Mouse (Mus musculus) ES-E14 (cell line): ENCODE data around the gene Adarb2. TPM values are rescaled to one million over a fixed set of nuclear protein-coding genes. Genes with fewer than 3 reads are reported as not detected.

ENCODE experiments used
- DNase-seq: peaks from one replicate; pipeline ENCODE4 v3.0.0-alpha.2; 2013; ENCODE audit warnings: low read depth, low spot score
- H3K27ac ChIP-seq: 2 replicates; pipeline ENCODE4 v1.5.1; 2012; ENCODE audit warnings: low read depth, mild to moderate bottlenecking, low read length, moderate library complexity, mixed read lengths; ENCODE audit not compliant: poor library complexity, insufficient read depth, severe bottlenecking
- H3K36me3 ChIP-seq: 2 replicates; pipeline ENCODE4 v1.6.1; 2012; ENCODE audit warnings: mild to moderate bottlenecking, low read length, moderate library complexity, mixed read lengths; ENCODE audit not compliant: control insufficient read depth, poor library complexity, insufficient read depth, severe bottlenecking
- H3K4me1 ChIP-seq, 2 experiments: fragments of 150-350 bp in 1 of 2; sonication (generic) in 1 of 2; 2 replicates each; pipeline ENCODE4 v1.6.1; 2012; ENCODE audit warnings: low read length in 2 of 2, mild to moderate bottlenecking in 1 of 2, mixed read lengths in 1 of 2; ENCODE audit not compliant: control insufficient read depth in 2 of 2, insufficient read depth in 2 of 2, poor library complexity in 1 of 2
- H3K4me3 ChIP-seq, 2 experiments: fragments of 150-350 bp in 1 of 2; sonication (generic) in 1 of 2; 2 replicates each; pipeline ENCODE4 v1.5.1; 2012; ENCODE audit warnings: low read length in 2 of 2, low read depth in 1 of 2, mild to moderate bottlenecking in 1 of 2, mixed read lengths in 1 of 2; ENCODE audit not compliant: insufficient read depth in 1 of 2, poor library complexity in 1 of 2, severe bottlenecking in 1 of 2
- H3K9ac ChIP-seq: 2 replicates; pipeline ENCODE4 v1.6.1; 2012; ENCODE audit warnings: low read depth, mild to moderate bottlenecking, low read length, mixed read lengths; ENCODE audit not compliant: poor library complexity, insufficient read depth, severe bottlenecking
- H3K9me3 ChIP-seq: fragments of 150-350 bp; sonication (generic); 2 replicates; pipeline ENCODE4 v1.6.1; 2012; ENCODE audit warnings: low read depth, mild to moderate bottlenecking, low read length; ENCODE audit not compliant: control insufficient read depth, insufficient read depth
- CHD2 ChIP-seq: IDR thresholded peaks from 2 replicates; pipeline ENCODE4 v1.6.1; 2014; ENCODE audit warnings: mild to moderate bottlenecking, low read depth, low read length, inconsistent platforms
- HCFC1 ChIP-seq: IDR thresholded peaks from 2 replicates; pipeline ENCODE4 v1.6.1; 2012; ENCODE audit warnings: low read length, inconsistent platforms, borderline replicate concordance; ENCODE audit not compliant: insufficient read depth
- MAFK ChIP-seq: IDR thresholded peaks from 2 replicates; pipeline ENCODE4 v1.6.1; 2014; ENCODE audit warnings: mild to moderate bottlenecking, low read depth, low read length, inconsistent platforms; ENCODE audit not compliant: insufficient read depth
- ZC3H11A ChIP-seq: IDR thresholded peaks from 2 replicates; pipeline ENCODE4 v1.6.1; 2012; ENCODE audit warnings: low read depth, mild to moderate bottlenecking, inconsistent platforms, low read length, borderline replicate concordance
- ZNF384 ChIP-seq: IDR thresholded peaks from 2 replicates; pipeline ENCODE4 v1.6.1; 2012; ENCODE audit warnings: low read depth, low read length, inconsistent platforms
- in situ Hi-C, 2 experiments: fragments of 600-800 bp; cut with MboI; formaldehyde crosslinking; loops; one replicate each; pipeline ENCODE4 v1.15.1; 2025; ENCODE audit warnings: low sequenced_read_pairs in 2 of 2, inconsistent platforms in 1 of 2; ENCODE audit not compliant: unreplicated experiment in 2 of 2
- total RNA-seq: library from RNA; depleted of rRNA; stranded (reverse); fragments of 300-350 nt; gene quantifications from 2 replicates; pipeline ENCODE4 v1.2.3, GENCODE M21; 2012

Gene Adarb2
- total RNA-seq, 1 experiment, result 0.27 TPM

DNA sequence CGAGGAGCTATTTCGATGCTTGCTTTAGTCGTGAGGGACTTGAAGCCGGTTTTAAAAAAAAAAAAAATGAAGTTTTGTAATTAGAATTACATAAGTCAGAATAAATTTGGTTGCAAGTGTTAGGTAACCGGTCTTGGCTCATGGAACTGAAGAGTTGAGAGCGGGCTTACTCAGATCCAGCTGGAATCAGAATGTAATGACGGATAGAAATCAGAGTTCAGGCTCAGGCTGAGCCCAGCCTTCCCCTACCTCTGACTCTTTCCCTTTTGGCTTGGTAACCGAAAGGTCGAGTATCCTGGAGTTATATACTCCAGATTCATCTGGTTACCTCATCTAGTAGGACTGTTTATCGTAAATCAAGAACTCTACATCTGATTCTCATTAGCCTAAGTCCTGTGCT, 336.2 kb downstream of the Adarb2 start:
- in situ Hi-C loops, result no loop called here
- Histone ChIP-seq H3K27ac (no peak overlapping the region), H3K4me3 (no peak overlapping the region), H3K36me3 (no peaks in the 10 kb centered on the region), H3K9ac (no peak overlapping the region), H3K4me1 (no peaks in the 10 kb centered on the region), H3K9me3 (no peaks in the 10 kb centered on the region)
- DNase-seq, result no peak
- TF ChIP-seq ZC3H11A, result no peak
- no peak for TF ChIP-seq CHD2
- TF ChIP-seq ZNF384, result no peak
- TF ChIP-seq HCFC1, result no peak
- TF ChIP-seq MAFK, result no peak

DNA sequence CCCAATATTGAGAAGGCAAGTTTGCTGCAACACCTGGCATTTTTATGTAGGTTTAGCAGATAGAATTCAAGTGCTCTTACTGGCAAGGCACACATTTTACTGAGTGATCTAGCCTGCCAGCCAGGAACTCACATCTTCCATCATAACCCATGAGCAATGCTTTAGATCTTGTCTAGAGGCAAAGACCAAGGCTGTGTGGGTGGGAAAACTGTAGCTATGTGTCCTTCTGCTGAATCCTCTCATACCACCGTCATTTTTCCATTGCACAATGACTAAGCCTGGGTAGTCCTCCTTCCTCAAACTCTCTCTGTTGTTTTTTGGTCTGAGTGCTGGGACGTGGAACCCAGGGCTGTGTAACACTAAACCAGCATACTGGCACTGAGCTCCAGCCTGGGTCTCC, 340.0 kb downstream of the Adarb2 start:
- in situ Hi-C loops, result no loop called here
- no peaks in the 10 kb centered on the region for H3K36me3 ChIP-seq
- H3K9ac ChIP-seq, result no peak overlapping the region
- TF ChIP-seq CHD2 (no peak), HCFC1 (no peak), ZNF384 (no peak), MAFK (no peak)
- H3K27ac ChIP-seq, result no peak overlapping the region
- no peaks in the 10 kb centered on the region for H3K9me3 ChIP-seq
- DNase-seq, result no peak
- no peaks in the 10 kb centered on the region for H3K4me1 ChIP-seq
- no peak overlapping the region for H3K4me3 ChIP-seq

DNA sequence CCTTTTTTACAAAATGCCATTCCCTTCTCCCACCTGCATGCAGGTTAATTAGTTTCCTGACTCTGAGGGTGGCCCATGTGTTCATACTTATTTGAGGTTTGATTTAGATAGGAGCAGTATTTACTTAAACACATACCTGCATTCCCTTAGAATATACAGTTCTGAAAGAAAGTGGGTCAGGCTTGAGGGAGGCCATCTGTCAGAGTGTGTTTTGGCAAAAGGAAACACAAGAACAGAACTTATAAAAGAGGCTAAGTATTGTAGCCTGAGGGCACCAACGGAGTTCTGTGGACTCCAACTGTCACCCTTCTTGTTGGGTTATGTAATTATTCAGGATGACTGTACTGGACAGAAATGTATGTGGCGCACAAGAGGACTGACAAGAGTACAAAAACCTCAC, 349.6 kb downstream of the Adarb2 start:
- Histone ChIP-seq H3K36me3 (no peaks in the 10 kb centered on the region), H3K4me3 (no peak overlapping the region), H3K27ac (no peak overlapping the region), H3K9me3 (no peaks in the 10 kb centered on the region), H3K9ac (no peak overlapping the region), H3K4me1 (no peaks in the 10 kb centered on the region)
- TF ChIP-seq MAFK, result no peak
- TF ChIP-seq ZC3H11A, result no peak
- no peak for TF ChIP-seq CHD2
- no peak for TF ChIP-seq HCFC1
- no peak for TF ChIP-seq ZNF384
- no peak for DNase-seq
- in situ Hi-C loops, result no loop called here

DNA sequence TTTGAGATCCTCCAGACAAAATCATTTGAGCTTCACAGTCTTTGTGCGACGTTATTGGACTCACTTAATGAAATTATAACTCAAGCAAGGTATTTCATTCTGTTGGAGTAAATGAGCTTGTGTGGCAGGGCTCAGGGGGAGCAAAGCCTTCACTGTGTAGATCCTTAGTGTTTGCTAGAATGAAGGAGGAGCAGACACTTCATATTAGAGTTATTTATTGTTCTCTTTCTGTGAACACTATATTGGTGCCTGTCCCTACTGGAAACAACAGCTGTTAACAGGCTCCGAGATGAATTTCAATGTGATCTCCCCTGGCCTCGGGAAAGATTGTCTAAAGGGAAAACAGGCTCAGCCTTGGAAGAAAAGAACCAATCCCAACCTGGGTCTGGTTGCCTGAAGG, 355.1 kb downstream of the Adarb2 start:
- H3K9me3 ChIP-seq, result no peaks in the 10 kb centered on the region
- DNase-seq, result no peak
- in situ Hi-C loops, result no loop called here
- TF ChIP-seq CHD2 (no peak), MAFK (no peak), ZC3H11A (no peak)
- no peak overlapping the region for H3K9ac ChIP-seq
- no peaks in the 10 kb centered on the region for H3K36me3 ChIP-seq
- no peaks in the 10 kb centered on the region for H3K4me1 ChIP-seq
- no peak overlapping the region for H3K4me3 ChIP-seq
- no peak overlapping the region for H3K27ac ChIP-seq

DNA sequence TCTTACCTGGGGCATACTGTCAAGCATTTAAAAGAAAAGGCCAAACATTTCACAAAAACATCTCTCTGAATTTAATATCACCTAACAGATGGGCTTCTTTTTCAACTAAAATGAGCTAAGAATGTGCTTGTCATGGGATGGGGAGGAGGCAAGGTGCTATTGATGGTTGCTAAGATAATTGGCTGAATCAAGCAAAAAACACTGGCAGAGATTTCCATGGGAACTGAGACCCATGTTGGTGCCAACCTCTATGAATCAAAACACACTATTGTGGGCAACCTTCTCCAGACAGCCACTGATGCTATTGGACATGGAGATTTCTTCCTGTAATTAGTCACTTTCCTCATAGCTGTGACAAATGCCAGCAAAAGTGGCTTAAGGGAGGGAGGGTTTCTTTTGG, 357.8 kb downstream of the Adarb2 start:
- Histone ChIP-seq H3K4me3 (no peak overlapping the region), H3K4me1 (no peaks in the 10 kb centered on the region), H3K9me3 (no peaks in the 10 kb centered on the region), H3K27ac (no peak overlapping the region), H3K36me3 (no peaks in the 10 kb centered on the region), H3K9ac (no peak overlapping the region)
- DNase-seq, result no peak
- in situ Hi-C loops, result no loop called here
- TF ChIP-seq HCFC1 (no peak), ZC3H11A (no peak), ZNF384 (no peak), MAFK (no peak), CHD2 (no peak)
